Mouse (Mus musculus) right cerebral cortex, postnatal 4 days (tissue): ENCODE measurements around the gene Atp7b.

ENCODE experiments used
- DNase-seq: peaks from one replicate; pipeline ENCODE4 v3.0.0-alpha.2; 2022

The Atp7b gene

DNA sequence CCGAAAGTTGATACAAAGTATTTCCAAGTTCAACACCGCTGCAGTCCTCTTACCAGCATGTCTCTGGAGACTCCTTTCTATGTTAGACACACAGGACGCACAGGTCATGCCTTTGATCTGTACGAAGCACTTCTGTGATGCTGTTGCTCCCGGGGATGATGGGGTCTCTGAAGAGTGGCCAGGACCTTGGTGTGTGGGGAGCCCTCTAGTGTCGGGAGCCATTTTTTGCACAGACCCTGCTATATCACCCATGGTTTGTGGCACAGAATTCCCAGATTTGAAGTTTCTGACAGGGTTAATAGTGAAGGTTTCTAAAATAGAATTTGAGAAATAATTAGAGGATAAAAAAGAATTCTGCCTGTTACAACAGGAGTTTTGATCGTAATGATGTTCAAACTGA lies 37.9 kb downstream of the Atp7b start:
- no peak for DNase-seq

- no peak for DNase-seq
These were observed 40.6 kb downstream of the Atp7b start for GRCm38 (mm10) chr8:22019498-22019897.

- no peak for DNase-seq
These were observed 42.4 kb downstream of the Atp7b start for GRCm38 (mm10) chr8:22017731-22018130.

GRCm38 (mm10) chr8:22013034-22013707 lies 46.9 kb downstream of the Atp7b start:
- peak; percentile 48 for DNase-seq

GRCm38 (mm10) chr8:22009403-22009802 lies 50.7 kb downstream of the Atp7b start:
- DNase-seq = no peak

DNA sequence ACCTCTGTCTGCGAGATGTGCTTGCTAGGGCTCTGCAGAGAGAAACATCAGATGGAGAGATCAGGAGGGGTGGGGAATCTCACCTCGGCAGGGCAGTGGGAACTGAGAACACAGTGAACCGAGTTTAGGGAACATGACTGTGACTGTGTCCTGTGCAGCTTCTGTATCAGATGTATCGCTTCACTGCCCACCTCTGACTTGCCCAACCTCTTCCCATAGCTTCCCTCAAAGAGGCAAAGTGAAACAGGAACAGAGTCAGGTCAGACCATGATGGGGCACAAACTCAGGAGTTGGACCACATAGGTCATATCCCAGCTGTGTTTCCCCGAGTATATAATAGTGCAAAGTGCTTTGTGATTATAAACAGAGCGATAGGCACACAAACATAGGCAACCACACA lies 53.7 kb downstream of the Atp7b start:
- DNase-seq = no peak

GRCm38 (mm10) chr8:22004750-22005522 lies 55.2 kb downstream of the Atp7b start:
- DNase-seq = no peak

DNA sequence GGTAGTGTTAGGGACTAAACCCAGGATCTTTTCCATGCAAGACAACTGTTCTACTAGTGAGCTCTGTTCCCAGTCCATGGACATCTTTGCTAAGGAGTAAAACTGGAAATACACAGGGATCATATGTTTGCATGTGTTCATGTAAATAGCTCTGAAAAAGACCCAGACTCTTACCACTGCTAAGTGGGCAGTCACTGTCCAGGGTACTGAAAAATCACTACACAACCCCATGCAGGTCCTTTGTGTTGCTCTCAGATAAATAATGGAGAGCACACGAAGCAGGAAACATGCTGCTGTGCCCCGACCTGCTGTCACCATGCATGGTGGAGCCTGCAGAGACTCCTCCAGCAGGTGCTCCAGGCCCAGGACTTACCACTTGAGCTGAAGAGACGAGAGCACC lies 64.9 kb downstream of the Atp7b start:
- no peak for DNase-seq

- DNase-seq = peak; percentile 40
These were observed 67.9 kb downstream of the Atp7b start for GRCm38 (mm10) chr8:21992184-21992583.

DNA sequence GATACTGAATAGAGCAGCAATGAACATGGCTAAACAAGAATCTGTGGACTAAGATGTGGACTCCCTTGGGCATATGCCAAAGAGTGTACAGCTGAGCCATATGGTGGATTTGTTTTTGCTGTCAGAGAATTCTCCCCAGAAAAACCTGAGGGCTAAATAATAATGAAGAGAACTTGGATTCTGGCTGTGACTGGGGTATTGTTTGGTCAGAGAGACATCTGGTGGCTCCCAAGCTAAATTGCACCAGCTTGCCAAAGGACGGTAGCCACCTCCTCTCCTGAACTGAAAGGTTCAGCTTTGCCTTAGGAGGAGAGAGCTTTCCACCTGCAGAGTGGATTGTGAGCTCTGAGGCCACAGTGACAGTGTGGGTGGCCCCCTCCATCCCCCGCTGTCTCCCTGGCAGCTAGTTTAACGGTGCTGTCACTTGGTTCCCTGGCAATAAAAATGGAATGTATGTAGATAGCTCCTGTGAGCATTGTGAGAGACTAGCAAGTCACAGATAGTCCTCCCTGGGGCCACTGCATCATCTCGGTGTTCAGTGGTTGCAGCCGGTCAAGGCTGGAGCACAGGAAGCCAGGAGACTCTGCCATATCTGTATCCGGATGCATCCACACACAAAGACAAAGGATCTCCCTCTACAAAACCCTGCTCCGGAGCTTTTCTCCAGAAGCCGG lies 78.3 kb downstream of the Atp7b start:
- DNase-seq = no peak

DNA sequence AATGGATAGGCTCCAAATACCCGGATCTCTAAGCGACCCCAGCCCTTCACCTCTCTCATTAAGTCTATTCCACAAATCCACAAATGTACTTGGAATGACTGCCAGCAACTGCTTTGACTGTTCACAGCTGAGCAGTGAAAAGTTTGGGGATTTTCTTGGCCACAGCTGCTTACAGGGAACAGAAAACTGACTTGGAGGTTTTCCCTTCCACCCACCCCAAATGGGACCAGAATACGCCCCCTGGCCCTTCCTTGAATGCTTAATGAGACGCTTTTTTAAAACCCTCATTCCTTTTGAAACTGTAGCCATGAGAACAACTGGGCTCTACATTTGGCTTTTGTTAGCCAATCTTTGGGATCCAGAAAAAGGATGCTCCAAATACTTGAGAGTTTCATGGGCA lies 81.9 kb downstream of the Atp7b start:
- DNase-seq = no peak

- no peak for DNase-seq
These were observed 90.6 kb downstream of the Atp7b start, which contains the start of gene Ccdc70 for GRCm38 (mm10) chr8:21969475-21969874. Gene Ccdc70 (plus strand): TSS chr8:21969775.

DNA sequence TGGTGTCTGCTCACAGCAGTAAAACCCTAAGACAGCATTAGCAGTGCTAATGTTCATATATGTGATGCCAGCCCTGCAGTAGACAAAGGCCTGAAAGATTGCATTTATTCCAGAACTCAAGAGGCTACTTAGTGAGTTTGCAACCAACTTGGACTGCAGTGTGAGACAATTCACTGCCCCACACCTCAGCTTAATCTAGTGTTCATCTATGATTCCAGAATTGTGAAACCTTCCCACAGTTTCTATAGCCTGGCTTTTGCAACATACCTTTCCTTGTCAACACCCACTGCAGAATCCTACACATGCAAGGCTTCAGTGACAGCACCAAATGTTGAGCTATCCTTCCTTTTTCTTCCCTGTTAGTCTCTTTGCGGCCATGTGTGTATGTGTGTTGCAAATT lies 93.5 kb downstream of the Atp7b start:
- DNase-seq = no peak

DNA sequence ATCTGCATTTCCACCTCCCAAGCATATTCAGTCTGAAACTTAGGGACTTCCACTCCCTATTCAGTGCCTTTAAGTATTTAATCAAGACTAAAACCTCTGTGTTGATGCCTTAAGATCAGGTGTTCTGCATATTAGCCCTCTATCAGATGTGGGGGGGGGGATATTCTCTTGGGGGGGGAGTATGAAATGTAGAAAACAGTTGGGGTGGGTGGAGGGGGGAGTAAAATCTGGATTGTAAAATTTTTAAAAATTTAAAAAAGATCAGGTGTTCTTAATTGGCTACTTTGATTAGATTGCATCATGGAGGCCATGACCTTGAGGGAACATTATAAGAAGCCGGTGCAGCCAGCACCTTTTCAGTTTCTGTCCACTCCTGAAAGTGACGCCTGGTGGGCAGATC lies 101.7 kb downstream of the Atp7b start, which contains the start of gene Fam90a1a:
Fam90a1a (plus strand) TSS at position 301 of the 400 bp plus-strand sequence.
- no peak for DNase-seq

DNA sequence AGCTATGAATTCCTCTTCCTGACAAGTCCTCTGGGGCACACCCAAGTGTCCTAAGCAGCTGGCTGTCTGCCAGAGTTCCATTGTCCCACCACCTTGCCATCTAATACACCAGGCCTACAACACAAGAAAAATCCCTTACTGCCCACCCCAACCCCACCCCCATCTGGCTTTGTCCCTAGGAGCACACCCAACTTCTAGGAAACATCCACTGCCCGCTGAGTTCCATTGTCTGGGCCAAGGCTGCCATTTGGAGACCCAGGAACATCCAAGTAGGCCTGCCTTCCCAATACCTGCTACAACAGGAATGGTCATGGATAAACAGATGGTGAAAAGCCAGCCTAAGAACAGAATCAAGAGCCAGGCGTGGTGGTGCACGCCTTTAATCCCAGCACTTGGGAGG lies 103.8 kb downstream of the Atp7b start:
- no peak for DNase-seq

DNA sequence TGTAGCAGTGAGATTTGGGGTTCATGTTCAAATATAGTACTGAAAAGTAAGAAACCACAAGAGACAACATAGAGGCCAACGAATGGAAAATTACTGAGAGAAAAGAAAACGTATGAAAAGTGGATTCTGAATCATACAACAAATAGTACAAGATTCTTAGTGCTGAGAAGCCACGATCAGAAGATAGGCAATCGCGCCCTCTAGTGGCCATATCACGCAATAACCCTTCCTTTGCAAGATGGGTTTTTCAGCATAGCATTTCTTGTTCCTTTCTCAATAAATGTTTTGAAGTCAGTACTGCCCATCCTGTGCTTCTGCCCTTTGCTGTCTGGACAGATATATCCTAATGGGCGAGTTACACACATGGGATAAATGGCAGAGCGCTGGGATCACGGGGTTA lies 104.8 kb downstream of the Atp7b start:
- peak; percentile 66 for DNase-seq

DNA sequence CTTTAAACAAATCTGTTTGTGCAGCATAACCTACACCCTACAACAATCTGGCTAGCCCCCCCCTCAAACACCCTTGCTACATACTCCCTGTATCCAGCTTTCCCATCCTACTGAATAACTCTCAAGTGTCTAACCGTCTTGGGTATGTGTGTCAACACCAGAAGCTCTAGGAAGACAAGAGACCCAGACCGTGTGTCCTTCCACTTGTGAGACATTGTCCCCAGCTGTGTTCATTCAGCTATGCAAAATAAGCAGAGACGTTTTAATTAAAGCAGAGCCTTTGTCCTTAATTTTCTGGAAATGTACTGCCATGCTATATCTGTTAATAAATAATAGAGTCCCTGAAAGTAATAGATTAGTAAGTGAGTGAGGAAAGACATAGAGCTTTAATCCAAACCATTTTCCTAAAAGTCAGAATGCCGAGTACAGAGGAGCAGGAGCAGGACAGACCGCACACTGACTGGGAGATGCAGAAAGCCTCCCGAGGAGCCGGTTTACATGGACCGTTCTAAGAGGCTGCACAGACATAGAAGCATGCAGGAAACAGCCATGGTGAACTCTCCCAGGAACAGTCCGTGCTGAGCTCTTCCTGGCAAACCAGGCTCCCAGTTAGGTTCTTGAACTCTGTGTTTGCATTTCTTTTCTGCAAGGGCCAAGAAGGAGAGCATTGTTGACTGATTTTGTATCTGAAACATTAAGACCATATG lies 112.6 kb downstream of the Atp7b start:
- no peak for DNase-seq

DNA sequence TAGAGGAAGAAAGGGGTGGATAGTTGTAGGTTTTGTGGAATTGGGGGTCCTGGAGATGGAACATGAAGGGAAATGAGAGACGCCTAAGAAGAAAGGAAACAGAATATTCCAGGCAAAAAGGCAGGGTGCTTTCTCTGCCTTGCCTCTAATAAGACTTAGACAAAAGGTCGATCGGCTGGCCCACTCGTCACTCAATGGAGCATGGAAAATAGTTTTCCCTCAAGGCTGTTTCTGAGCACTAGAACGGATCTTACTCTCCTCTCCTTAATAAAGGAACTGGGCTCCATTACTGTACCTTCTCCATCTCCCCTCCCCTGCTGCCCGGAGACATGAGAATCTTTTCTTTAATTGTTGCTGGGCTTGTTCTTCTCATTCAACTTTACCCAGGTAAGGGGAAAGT lies 113.6 kb downstream of the Atp7b start, which contains the start of gene Defb13:
Defb13 (plus strand) TSS at position 301 of the 400 bp plus-strand sequence.
- no peak for DNase-seq
